Mouse (Mus musculus) cerebral cortex, adult 2 months (tissue): ENCODE results near the gene Slc16a6.

Experiments
- WGBS: fragments of 180-500 bp; shearing (Covaris S2); methylation state at CpG from one replicate; pipeline ENCODE4 v1.1.7; 2018; 5-methylcytosine and 5-hydroxymethylcytosine counted together

Gene Slc16a6

DNA sequence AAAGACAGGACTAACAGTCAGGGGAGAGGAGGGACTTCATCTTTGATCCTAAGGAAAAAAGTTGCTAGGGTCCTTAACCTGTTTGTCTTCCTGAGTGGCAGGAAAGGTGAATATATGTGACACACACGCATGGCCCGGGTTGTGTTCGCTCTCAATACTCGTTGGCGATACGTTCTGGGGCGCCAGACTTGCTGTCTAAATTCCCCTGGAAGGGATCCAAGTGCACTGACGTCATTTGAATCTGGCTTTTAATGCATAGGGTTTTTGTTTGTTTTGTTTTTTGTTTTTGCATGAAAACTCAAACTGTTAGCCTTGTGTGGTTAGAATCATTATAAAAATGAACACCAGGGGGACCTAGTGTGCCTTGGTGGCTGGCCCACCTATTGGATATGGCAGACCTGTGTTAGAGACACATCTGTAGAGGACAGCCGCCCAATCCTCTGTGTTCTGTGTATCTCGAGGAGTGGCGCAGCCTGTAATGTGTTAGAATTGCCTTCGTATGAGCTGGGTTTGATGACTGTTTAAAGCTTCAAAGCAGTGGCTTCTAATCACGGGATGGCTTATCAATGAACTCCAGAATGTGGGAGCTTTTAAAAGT lies 27.9 kb downstream of the Slc16a6 start:
- 35% methylated on average over 13 of the region's 13 CpGs for WGBS

DNA sequence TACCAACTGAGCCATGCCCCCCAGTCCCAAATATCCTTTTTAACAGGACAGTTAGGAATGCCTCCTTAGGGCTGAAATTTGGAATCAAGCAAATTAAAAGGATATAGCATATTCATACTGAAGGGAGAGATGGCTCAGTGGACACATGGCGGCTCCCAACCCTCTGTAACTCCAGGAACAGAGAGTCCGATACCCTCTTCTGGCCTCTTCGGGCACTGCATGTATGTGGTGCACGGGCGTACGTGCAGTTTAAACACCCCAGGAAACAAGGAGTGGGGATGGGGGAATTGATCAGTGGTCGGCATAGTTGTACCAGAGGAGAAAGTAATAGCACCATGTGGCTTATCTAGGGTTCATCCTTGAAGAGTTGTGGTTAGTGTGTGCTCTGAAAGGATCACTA lies 28.8 kb downstream of the Slc16a6 start:
- 62% methylated on average over 7 of the region's 7 CpGs for WGBS

DNA sequence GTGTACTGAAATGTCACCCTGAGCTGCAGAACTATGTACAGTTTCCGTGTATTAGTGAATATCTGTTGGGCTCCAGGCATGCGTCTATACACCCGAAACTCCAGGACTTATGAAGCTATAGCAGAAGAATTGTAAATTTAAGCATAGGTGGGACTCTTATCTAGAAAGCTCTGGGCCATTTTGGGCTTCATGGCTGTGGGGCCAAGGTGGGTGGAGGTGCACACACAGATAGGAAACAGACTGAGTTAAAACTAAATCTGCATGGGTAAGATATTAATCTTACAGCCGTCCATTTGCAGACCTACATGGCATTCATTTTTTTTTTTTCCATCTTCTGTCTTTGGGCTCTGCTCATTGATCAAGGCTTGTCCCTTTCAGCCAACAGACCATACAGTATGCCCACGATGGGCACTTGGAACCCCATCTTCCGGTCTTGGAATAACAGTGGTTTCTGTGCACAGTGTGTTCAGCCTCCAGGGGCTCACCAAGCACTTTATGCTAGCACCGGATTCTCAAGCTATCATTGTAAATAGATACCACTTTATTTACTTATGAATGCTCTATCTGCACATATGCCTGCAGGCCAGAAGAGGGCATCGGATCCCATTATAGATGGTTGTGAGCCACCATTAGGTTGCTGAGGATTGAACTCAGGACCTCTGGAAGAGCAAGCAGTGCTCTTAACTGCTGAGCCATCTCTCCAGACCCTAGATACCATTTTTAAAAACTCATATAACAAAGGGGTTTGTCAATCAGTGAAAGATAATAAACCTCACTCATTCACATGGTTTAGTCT lies 29.7 kb downstream of the Slc16a6 start:
- 93% methylated on average over 8 of the region's 8 CpGs for WGBS

DNA sequence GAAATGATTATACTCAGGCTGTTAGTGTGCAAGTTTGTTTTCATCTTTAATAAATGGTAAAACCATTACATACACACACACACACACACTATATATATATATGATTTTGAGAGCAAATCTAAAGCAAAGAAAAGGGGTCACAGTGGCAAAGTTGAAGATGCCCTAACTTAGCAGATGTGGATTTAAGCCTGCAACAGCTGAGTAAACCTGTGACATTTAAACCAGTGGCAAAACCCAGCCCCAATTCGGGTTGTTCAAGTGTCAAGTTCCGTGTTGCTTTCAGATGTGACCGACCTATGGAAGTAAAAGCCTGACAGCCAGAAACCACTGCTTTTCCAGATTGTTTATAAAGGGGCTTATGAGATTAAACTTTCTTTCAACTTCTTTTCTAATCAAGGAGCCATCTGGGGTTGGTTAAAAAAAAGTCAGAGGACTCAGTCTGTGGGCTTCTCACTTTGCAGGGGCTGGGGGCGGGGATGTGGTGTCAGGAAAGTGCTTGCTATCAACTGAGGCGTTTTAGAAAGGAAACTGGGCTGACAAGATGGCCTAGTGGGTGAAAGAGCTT lies 31.1 kb downstream of the Slc16a6 start:
- 75% methylated on average over 5 of the region's 5 CpGs for WGBS

DNA sequence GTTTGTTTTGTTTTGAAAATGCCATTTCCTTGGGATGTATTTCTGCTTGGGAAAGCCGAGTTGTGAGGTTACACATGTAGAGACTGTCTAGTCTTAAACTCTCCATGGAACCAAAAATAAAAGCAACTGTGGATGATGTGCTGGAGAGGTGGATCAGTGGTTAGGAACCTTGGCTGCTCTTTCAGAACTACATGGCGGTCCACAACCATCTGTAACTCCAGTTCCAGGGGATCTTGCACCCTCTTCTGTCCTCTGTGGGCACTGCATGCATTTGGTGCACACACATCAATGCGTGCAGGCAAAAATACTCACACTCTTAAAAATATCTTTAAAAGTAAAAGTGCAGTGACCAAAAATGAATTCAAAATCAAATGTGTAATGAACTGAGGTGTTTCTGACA lies 32.3 kb downstream of the Slc16a6 start:
- WGBS = 63% methylated on average over 3 of the region's 3 CpGs

DNA sequence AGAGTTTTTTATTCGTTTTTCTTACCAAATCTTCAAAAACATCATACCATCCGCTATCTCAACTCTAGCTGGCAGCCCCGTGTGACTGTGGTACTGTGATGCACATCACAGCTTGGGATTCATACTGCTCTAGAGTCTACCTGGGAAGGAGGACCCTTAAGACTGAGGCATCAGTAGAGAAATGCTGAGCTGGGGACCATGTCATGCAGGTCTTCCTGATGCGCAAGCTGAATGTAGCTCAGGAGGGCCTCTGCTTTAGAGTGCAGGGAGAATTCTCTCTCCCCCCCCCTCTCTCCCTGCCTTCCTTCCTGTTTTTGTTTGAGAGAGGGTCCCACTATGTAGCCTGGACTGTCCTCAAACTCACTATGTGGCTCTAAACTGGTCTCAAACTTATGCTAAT lies 32.8 kb downstream of the Slc16a6 start:
- WGBS = 75% methylated on average over 4 of the region's 4 CpGs

DNA sequence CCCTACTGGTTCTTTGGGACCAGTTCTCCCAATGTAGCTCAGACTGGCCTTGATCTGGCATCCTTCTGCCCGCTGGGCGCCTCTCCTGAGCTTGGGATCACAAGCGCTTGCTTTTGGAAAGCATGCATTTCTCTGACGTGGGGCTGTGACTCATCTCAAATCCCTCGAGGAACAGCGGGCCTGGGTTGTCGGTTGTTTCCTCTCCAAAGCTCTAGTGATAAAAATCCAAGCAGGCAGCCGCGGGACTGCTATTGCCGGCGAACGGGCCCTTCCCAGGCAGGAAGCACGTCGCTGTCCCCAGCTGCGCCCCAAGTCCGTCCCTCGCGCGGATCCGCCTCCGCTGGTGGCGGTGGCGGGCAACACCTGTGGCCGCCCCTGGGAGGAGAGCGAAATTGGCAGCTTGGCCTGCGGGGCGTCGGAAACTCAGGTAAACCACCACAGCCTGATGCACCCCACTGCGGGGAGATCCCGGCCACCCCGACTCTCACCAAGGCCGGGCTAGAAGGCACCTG lies 33.5 kb downstream of the Slc16a6 start:
- WGBS = 2% methylated on average over 32 of the region's 32 CpGs

DNA sequence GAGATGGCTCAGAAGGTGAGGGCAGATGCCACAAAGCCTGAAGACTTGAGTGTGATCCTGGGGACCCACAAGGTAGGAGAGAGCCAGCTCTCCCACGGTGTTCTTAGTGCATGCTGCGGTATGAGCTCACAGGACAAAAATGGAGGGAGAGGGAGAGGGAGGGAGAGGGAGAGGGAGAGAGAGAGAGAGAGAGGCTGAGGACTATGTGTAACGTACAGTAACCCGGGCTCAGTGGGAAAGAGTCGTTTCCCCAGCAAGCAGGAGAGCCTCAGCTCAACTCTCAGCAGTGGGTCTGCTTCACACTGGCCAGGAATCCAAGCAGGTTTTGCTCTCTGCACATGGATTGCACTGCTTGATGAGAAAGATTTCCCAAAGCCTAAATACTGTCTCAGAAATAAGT lies 34.2 kb downstream of the Slc16a6 start:
- 21% methylated on average over 5 of the region's 5 CpGs for WGBS

DNA sequence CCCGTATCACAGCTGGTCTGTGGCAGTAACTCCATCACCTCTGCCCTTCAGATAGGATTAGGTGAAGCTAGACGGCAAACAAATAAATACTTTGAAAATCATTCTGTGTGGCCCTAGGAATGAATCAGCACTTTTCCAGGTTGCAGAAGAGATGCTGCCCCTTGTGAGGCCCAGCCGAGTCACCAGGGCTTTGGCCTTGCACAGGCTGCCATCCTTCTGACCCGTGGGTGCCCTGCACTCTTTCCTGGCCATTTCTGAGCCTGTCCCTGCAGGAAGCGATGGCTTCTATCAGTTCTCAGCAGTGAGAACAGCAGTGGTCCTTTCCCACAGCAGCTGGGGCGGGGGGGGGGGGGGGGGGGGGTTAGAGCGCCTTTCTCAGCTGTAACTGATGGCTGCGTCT lies 36.5 kb downstream of the Slc16a6 start:
- WGBS = 69% methylated on average over 8 of the region's 8 CpGs

DNA sequence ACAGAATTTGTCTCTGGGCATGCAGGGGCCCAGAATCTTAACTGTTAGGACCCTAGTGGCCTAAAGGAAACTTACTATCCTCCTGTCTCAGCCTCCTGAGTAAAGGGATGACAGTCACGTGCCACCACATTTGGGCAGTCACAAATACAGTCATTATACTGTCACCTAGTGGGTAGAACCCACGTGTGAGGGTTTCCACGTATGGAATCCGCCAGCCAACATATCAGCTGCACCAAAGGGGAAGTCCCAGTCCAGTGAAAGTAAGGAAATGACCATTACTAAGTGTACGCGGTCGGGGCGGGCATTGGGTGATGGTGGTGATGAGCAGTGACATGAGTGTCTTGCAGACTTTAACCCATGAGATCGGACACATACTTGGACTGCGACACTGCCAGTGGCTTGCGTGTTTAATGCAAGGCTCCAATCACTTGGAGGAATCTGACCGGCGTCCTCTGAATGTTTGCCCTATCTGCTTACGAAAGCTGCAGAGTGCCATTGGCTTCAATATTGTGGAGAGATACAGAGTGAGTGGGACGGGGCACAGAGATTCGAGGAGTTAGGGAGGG lies 39.1 kb downstream of the Slc16a6 start:
- 91% methylated on average over 16 of the region's 16 CpGs for WGBS

DNA sequence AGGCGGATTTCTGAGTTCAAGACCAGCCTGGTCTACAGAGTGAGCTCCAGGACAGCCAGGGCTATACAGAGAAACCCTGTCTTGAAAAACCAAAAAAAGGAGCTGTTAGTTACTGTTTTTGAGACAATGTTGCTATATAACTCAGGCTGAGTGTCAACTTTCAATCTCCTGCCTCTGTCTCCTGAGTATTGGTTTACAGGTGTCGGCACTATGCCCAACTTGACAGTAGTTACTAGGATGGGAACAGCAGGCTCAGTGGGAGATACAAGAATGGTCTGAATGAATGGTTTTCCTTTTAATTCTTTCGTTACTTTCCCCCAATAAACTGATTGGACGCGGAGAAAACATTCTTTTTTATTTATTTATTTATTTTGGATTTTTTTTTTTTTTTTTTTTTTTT lies 46.0 kb downstream of the Slc16a6 start:
- WGBS = 99% methylated on average over 5 of the region's 5 CpGs

DNA sequence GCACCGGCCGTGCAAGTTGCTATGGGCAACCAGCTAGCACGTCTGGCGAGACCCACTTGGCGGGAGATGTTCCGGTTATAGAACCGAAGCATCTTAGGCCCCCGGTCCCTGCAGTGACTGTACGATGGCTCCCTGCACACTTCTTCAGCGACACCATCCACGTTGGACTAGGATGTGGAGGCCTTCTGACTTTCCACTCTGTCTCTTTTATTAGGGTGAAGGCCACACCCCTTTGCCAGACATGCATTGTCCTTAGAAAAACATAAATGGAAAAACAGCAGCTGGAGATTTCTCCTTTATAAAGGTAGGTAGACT lies 47.2 kb downstream of the Slc16a6 start:
- 2% methylated on average over 11 of the region's 11 CpGs for WGBS

DNA sequence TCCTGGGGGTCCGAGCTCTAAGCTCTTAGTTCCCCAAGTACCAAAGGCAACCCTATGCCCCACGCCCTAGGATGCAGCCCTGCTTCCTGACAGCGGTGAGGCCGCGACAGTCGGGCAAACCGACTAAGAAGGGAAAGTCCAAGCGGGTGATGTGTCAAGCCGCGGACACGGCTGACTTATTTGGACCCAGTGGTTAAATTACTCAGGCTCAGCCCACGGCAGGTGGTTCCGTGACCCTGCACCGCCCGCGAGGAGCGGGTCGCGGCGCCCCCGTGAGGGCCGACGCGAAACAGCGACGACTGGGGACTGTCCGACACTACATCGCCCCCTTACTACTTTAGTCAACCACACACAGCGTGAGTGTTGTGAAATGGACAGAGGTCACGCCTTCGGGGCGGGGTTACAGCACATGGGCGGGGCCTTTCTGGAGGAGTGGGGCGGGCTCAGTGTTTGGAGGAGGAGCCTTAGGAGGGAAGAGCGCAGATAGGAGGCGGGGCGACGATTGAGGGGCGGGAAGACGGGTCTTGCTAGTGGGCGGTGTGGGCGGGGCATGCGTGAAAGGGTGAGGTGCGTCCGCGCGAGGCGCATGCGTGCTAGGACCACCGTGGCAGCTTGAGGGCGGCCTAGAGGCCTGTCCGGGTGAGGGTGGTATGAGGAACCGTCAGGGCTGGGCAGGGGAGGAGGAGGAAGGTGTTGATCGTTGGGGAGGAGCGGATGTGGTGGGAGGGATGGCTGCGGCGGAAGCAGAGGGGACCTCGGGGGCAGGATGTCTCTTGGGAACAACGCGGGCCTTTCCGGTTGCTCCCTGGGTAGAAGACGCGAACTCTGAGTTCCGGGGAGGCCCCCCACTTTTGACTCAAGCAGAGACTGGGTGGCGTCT lies 47.8 kb downstream of the Slc16a6 start, which contains the start of gene Amz2:
Gene Amz2 (plus strand): TSS at position 555 of the 880 bp plus-strand sequence.
- WGBS = under 1% methylated on average over 65 of the region's 65 CpGs

DNA sequence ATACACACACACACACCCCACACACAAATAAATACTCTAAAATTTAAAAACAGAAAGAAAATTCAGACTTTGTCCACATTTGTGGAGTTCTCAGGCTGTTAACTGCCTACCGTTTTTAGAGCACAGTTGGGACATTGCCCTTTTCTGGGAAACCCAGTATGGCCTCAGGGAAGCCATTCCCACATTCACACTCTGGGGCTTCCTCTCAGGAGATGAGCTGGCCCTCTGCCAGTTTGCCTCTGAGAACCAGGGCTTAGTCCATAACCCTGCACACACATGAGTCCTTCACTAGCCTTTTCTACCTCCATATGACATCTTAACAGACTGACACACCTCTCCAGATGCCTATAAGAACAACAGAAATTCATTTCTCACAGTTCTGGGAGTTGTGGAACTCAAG lies 50.1 kb downstream of the Slc16a6 start:
- 38% methylated on average over 1 of the region's 1 CpGs for WGBS

DNA sequence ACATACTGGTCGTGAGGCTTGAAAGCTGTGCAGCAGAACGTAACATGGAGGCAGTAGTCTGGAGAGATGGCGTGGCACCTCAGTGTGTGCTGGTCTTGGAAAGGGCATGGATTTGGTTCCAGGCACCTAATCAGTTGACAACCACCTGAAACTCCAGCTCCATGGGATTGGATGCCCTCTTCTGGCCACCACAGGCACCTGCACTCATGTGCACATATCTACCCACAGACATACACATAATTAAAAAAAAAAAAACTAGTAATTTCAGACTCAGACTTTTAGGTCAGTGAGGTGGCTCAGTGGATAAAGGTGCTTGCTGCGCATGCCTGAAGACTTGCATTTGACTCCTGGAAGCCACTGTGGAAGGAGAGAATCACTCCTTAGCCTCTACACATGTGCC lies 51.1 kb downstream of the Slc16a6 start:
- WGBS = 100% methylated on average over 4 of the region's 4 CpGs

DNA sequence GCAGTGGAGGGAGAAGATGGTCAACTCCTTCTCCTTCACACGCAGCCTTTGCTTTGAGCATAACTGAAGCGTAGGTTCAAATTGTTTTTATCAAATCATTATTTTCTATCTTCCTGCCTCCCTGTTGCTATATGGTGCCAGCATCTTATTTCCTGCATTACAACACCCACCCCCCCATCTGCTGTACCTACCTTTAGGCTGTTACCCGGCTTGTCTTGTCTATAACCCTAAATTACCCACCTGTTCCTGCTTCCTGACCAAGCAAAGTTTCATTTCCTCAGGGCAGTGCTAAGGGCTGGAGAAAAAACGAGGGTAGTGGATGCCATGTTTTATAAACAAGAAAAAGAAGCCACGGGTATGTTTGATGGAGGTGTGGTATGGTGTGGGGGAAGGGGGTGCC lies 52.2 kb downstream of the Slc16a6 start:
- 83% methylated on average over 5 of the region's 5 CpGs for WGBS

DNA sequence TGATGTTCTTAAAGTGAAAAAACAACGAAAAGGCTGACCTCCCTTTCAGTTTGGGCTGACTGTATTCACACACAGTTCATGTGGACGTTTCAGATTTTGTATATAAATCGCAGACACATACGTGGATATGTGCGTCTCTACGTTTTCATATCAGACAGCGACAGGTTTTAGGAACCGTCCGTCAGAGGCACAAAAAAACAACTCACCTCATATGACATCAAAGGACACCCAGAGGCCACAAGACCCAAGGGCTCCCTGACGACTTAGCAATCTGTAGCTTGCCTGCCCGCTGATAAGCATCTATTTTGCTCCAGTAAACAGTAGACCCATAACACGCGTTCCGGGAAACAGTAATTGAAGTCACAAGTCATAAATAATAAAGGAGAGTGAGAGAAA lies 52.8 kb downstream of the Slc16a6 start:
- 93% methylated on average over 14 of the region's 14 CpGs for WGBS

DNA sequence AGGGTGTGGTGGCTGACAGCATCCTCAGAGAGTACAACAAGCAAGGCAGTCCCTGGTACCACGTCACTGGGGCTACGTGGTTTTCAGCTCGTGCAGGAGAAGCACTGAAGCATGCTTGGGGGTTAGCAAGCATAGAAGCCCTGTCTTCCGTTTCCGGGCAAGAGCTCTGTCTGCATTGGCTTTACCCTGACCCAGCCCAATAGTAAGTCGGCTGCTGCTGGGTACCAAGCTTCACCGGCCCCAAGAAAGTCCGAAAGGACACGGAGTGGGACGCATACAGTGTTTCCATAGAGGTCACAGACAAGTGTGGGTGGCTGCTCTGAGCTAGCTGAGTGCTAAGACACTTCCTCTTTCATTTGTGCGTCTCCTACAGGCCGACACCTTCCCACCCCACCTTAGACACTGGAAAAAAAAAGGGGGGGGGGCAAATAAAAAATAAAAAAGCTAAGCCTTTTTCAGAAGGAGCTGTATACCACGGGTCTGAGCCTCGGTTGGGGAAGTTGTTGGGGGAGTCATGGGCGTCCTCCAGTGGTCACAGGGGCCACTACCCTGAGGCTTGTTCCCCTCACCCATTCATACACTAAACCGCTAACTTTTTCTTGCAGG lies 53.3 kb downstream of the Slc16a6 start:
- WGBS = 60% methylated on average over 16 of the region's 16 CpGs

DNA sequence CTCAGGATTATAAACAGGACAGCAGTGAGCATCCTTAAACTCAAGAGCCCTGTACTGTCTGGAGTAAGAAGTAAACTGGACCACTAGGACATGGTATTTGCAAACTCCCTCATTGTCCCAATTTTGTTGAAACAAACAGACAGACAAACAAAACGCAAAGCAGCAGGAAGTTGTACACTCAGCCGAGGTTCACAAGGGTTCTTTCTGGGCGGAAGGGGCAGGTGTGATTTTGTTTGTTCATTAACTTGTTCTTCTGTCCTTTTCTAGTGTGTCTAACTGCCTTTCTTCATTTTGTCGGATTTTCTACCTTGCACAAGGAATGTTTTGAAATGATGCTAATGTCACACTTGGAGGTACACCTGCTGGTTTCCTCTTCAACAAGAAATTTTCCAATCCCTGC lies 53.9 kb downstream of the Slc16a6 start:
- WGBS = 56% methylated on average over 4 of the region's 4 CpGs

DNA sequence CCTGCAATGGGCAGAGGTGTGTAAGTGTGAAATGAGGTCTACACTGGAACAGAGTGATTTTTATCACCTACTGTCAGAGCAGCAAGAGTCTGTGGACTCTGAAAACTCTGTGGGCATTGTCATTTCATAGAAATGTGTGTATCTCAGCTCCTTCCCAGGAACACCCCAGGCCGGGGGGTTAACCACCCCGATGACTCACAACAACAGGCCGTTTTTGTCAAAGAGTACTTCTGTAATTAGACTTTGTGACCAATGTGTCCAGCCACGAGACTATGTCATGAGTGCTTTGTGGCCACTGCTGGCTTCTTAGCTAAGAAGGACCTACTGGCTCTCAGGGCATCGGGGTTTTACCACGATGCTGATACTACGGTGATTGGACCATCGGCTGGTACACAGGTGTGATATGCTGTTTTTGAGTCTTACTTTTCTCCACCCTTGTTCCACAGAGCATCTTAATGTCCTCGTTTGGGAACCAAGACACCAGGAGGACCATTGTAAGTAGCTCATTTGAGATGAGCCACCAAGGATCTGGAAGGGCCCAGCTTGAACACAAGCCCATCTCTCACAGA lies 55.8 kb downstream of the Slc16a6 start:
- WGBS = 89% methylated on average over 9 of the region's 9 CpGs
